Mouse (Mus musculus) midbrain, embryonic 15.5 days (tissue): ENCODE results near the gene Fxyd6. TPM values are rescaled to one million over a fixed set of nuclear protein-coding genes. Genes with fewer than 3 reads are reported as not detected.
A peak's percentile ranks its signal among the peaks of the same experiment; 100 is the strongest.

ENCODE experiments used
- ATAC-seq: fragments of 200-750 bp; cut with Nextera tagmentation; replicated peaks from 2 replicates; pipeline ENCODE4 v1.8.0; 2017; ENCODE audit warnings: moderate TSS enrichment
- H3K27ac ChIP-seq: fragments of 300-500 bp; sonication (generic); 2 replicates; pipeline ENCODE4 v1.5.1; 2015; ENCODE audit warnings: mild to moderate bottlenecking, inconsistent platforms
- H3K27me3 ChIP-seq: fragments of 300-500 bp; sonication (generic); replicated peaks from 2 replicates; pipeline ENCODE4 v1.6.1; 2015; ENCODE audit warnings: inconsistent platforms
- H3K36me3 ChIP-seq: fragments of 300-500 bp; sonication (generic); replicated peaks from 2 replicates; pipeline ENCODE4 v1.6.1; 2015; ENCODE audit warnings: inconsistent platforms
- H3K4me1 ChIP-seq: fragments of 300-500 bp; sonication (generic); 2 replicates; pipeline ENCODE4 v1.6.1; 2015; ENCODE audit warnings: inconsistent platforms
- H3K4me2 ChIP-seq: fragments of 300-500 bp; sonication (generic); 2 replicates; pipeline ENCODE4 v1.6.1; 2015; ENCODE audit warnings: inconsistent platforms, mild to moderate bottlenecking, moderate library complexity
- H3K4me3 ChIP-seq: fragments of 300-500 bp; sonication (generic); 2 replicates; pipeline ENCODE4 v1.5.1; 2015; ENCODE audit warnings: mild to moderate bottlenecking, inconsistent platforms
- H3K9ac ChIP-seq: fragments of 300-500 bp; sonication (generic); 2 replicates; pipeline ENCODE4 v1.6.1; 2015; ENCODE audit warnings: mild to moderate bottlenecking, inconsistent platforms
- H3K9me3 ChIP-seq: fragments of 300-500 bp; sonication (generic); 2 replicates; pipeline ENCODE4 v1.6.1; 2016; ENCODE audit warnings: inconsistent platforms
- WGBS: fragments of 180-500 bp; shearing (Covaris S2); methylation state at CpG from one replicate; pipeline ENCODE4 v1.1.7; 2015; ENCODE audit warnings: mixed read lengths; 5-methylcytosine and 5-hydroxymethylcytosine counted together
- polyA plus RNA-seq: library from polyadenylated mRNA; unstranded; fragments of >200 nt; fragmentation: Nextera tagmentation; extraction: Ambion mirVana; gene quantifications from 2 replicates; pipeline ENCODE4 v1.2.1, GENCODE M21; 2015

Fxyd6 gene
- polyA plus RNA-seq, 1 experiment from 2014 or later, result 647 TPM

- WGBS, result 43% methylated on average over 4 of the region's 4 CpGs
- Histone ChIP-seq H3K4me1 (peaks cover 7% of the 10 kb centered on the region), H3K27me3 (no peaks in the 10 kb centered on the region), H3K9ac (no peak overlapping the region), H3K4me3 (no peak overlapping the region), H3K27ac (no peak overlapping the region), H3K9me3 (no peaks in the 10 kb centered on the region), H3K4me2 (no peak overlapping the region), H3K36me3 (no peaks in the 10 kb centered on the region)
- no peak for ATAC-seq
Measured at GRCm38 (mm10) chr9:45415912-45416311, 45.9 kb downstream of the Fxyd6 start.

GRCm38 (mm10) chr9:45417245-45417644 is 47.3 kb downstream of the Fxyd6 start:
- WGBS, result 28% methylated on average over 8 of the region's 8 CpGs
- peaks cover 3% of the 10 kb centered on the region for H3K4me1 ChIP-seq
- H3K27me3 ChIP-seq, result no peaks in the 10 kb centered on the region
- H3K4me2 ChIP-seq, result no peak overlapping the region
- no peak overlapping the region for H3K27ac ChIP-seq
- H3K36me3 ChIP-seq, result no peaks in the 10 kb centered on the region
- no peak; the same call in 1 of the 2 replicates for ATAC-seq
- no peak overlapping the region for H3K9ac ChIP-seq
- no peak overlapping the region for H3K4me3 ChIP-seq
- H3K9me3 ChIP-seq, result no peaks in the 10 kb centered on the region

- Histone ChIP-seq H3K27me3 (no peaks in the 10 kb centered on the region), H3K36me3 (no peaks in the 10 kb centered on the region), H3K9me3 (no peaks in the 10 kb centered on the region), H3K4me1 (no peaks in the 10 kb centered on the region), H3K27ac (no peak overlapping the region), H3K9ac (no peak overlapping the region), H3K4me2 (no peak overlapping the region), H3K4me3 (no peak overlapping the region)
- WGBS, result 61% methylated on average over 8 of the region's 8 CpGs
- no peak for ATAC-seq
Measured at GRCm38 (mm10) chr9:45418252-45418651, 48.3 kb downstream of the Fxyd6 start.

GRCm38 (mm10) chr9:45421209-45421608 is 51.2 kb downstream of the Fxyd6 start:
- H3K4me2 ChIP-seq, result no peak overlapping the region
- H3K27me3 ChIP-seq, result no peaks in the 10 kb centered on the region
- H3K9ac ChIP-seq, result no peak overlapping the region
- no peak overlapping the region for H3K4me3 ChIP-seq
- no peaks in the 10 kb centered on the region for H3K36me3 ChIP-seq
- no peaks in the 10 kb centered on the region for H3K4me1 ChIP-seq
- 61% methylated on average over 8 of the region's 8 CpGs for WGBS
- H3K9me3 ChIP-seq, result no peaks in the 10 kb centered on the region
- no peak overlapping the region for H3K27ac ChIP-seq
- no peak for ATAC-seq

- no peaks in the 10 kb centered on the region for H3K4me1 ChIP-seq
- 74% methylated on average over 7 of the region's 7 CpGs for WGBS
- H3K27ac ChIP-seq, result no peak overlapping the region
- no peak overlapping the region for H3K4me3 ChIP-seq
- H3K9ac ChIP-seq, result no peak overlapping the region
- no peak for ATAC-seq
- H3K9me3 ChIP-seq, result no peaks in the 10 kb centered on the region
- H3K27me3 ChIP-seq, result no peaks in the 10 kb centered on the region
- no peaks in the 10 kb centered on the region for H3K36me3 ChIP-seq
- H3K4me2 ChIP-seq, result no peak overlapping the region
Measured at GRCm38 (mm10) chr9:45422761-45423298, 52.8 kb downstream of the Fxyd6 start.

GRCm38 (mm10) chr9:45426456-45426855 is 56.5 kb downstream of the Fxyd6 start, which contains the start of gene Dscaml1:
TSS of gene Dscaml1 (plus strand) at chr9:45426628.
- H3K9ac ChIP-seq, result no peak within 1 kb of the TSS
- WGBS, result 89% methylated on average over 4 of the region's 4 CpGs
- no peak within 1 kb of the TSS for H3K27ac ChIP-seq
- H3K4me2 ChIP-seq, result no peak within 1 kb of the TSS
- no peak within 1 kb of the TSS for H3K4me3 ChIP-seq
- H3K27me3 ChIP-seq, result 0 out of 2 replicates have a peak, but pooled peaks cover 7% of the 10 kb centered on the region
- no peak for ATAC-seq
- H3K36me3 ChIP-seq, result no peaks in the 10 kb centered on the region
- H3K4me1 ChIP-seq, result peaks cover 13% of the 10 kb centered on the region
- H3K9me3 ChIP-seq, result no peaks in the 10 kb centered on the region

- 29% methylated on average over 5 of the region's 5 CpGs for WGBS
- H3K4me2 ChIP-seq, result peak overlapping the region; percentile 86; the same call in 1 of the 2 replicates
- H3K9ac ChIP-seq, result no peak overlapping the region
- ATAC-seq, result no peak
- H3K27ac ChIP-seq, result peak overlapping the region; percentile 81; the same call in 1 of the 2 replicates
- H3K27me3 ChIP-seq, result 0 out of 2 replicates have a peak, but pooled peaks cover 7% of the 10 kb centered on the region
- H3K36me3 ChIP-seq, result no peaks in the 10 kb centered on the region
- peaks cover 36% of the 10 kb centered on the region for H3K4me1 ChIP-seq
- peak overlapping the region; percentile 71; the same call in 1 of the 2 replicates for H3K4me3 ChIP-seq
- H3K9me3 ChIP-seq, result no peaks in the 10 kb centered on the region
Measured at GRCm38 (mm10) chr9:45429392-45429791, 59.4 kb downstream of the Fxyd6 start.

GRCm38 (mm10) chr9:45429951-45430697 is 60.1 kb downstream of the Fxyd6 start:
- H3K4me2 ChIP-seq, result peak overlapping the region; percentile 86

GRCm38 (mm10) chr9:45430698-45430959 is 60.6 kb downstream of the Fxyd6 start:
- peaks cover 47% of the 10 kb centered on the region for H3K4me1 ChIP-seq
- H3K4me2 ChIP-seq, result peak overlapping the region; percentile 86
- peak overlapping the region; percentile 81 for H3K27ac ChIP-seq
- ATAC-seq, result no peak
- WGBS, result 1% methylated on average over 9 of the region's 17 CpGs
- 0 out of 2 replicates have a peak, but pooled peaks cover 7% of the 10 kb centered on the region for H3K27me3 ChIP-seq
- H3K9ac ChIP-seq, result peak overlapping the region; percentile 76
- H3K36me3 ChIP-seq, result no peaks in the 10 kb centered on the region
- no peaks in the 10 kb centered on the region for H3K9me3 ChIP-seq
- H3K4me3 ChIP-seq, result peak overlapping the region; percentile 71

More at GRCm38 (mm10) chr9:45429951-45430697, 60.1 kb downstream of the Fxyd6 start:
- Histone ChIP-seq H3K27me3 (0 out of 2 replicates have a peak, but pooled peaks cover 7% of the 10 kb centered on the region), H3K4me3 (peak overlapping the region; percentile 71), H3K27ac (peak overlapping the region; percentile 81), H3K36me3 (no peaks in the 10 kb centered on the region), H3K9me3 (no peaks in the 10 kb centered on the region), H3K9ac (peak overlapping the region; percentile 76), H3K4me1 (peaks cover 43% of the 10 kb centered on the region)
- 3% methylated on average over 54 of the region's 54 CpGs for WGBS
- peak; percentile 59; the same call in 1 of the 2 replicates for ATAC-seq

GRCm38 (mm10) chr9:45431150-45431549 is 61.2 kb downstream of the Fxyd6 start:
- H3K9me3 ChIP-seq, result no peaks in the 10 kb centered on the region
- H3K4me1 ChIP-seq, result peaks cover 52% of the 10 kb centered on the region
- 1% methylated on average over 26 of the region's 26 CpGs for WGBS

GRCm38 (mm10) chr9:45432639-45433038 is 62.7 kb downstream of the Fxyd6 start:
- Histone ChIP-seq H3K9ac (peak overlapping the region; percentile 25; the same call in 1 of the 2 replicates), H3K36me3 (no peaks in the 10 kb centered on the region), H3K4me1 (peaks cover 64% of the 10 kb centered on the region), H3K27me3 (0 out of 2 replicates have a peak, but pooled peaks cover 7% of the 10 kb centered on the region), H3K27ac (peak overlapping the region; percentile 81), H3K9me3 (no peaks in the 10 kb centered on the region), H3K4me2 (peak overlapping the region; percentile 86), H3K4me3 (peak overlapping the region; percentile 71)
- 24% methylated on average over 12 of the region's 12 CpGs for WGBS
- peak; percentile 7; the same call in 1 of the 2 replicates for ATAC-seq

More at GRCm38 (mm10) chr9:45431150-45431549, 61.2 kb downstream of the Fxyd6 start:
- ATAC-seq, result no peak
- H3K4me3 ChIP-seq, result peak overlapping the region; percentile 71
- peak overlapping the region; percentile 81 for H3K27ac ChIP-seq
- peak overlapping the region; percentile 86 for H3K4me2 ChIP-seq
- 0 out of 2 replicates have a peak, but pooled peaks cover 7% of the 10 kb centered on the region for H3K27me3 ChIP-seq
- H3K36me3 ChIP-seq, result no peaks in the 10 kb centered on the region
- H3K9ac ChIP-seq, result peak overlapping the region; percentile 76

- peak overlapping the region; percentile 25 for H3K9ac ChIP-seq
- WGBS, result 49% methylated on average over 9 of the region's 9 CpGs
- no peak for ATAC-seq
- peak overlapping the region; percentile 81 for H3K27ac ChIP-seq
- H3K4me3 ChIP-seq, result peak overlapping the region; percentile 71
- peaks cover 66% of the 10 kb centered on the region for H3K4me1 ChIP-seq
- no peaks in the 10 kb centered on the region for H3K36me3 ChIP-seq
- H3K27me3 ChIP-seq, result 0 out of 2 replicates have a peak, but pooled peaks cover 7% of the 10 kb centered on the region
- peak overlapping the region; percentile 86 for H3K4me2 ChIP-seq
- H3K9me3 ChIP-seq, result no peaks in the 10 kb centered on the region
Measured at GRCm38 (mm10) chr9:45433119-45433518, 63.1 kb downstream of the Fxyd6 start.
